Mouse (Mus musculus): ENCODE results near the gene Ap5s1. TPM values are rescaled to one million over a fixed set of nuclear protein-coding genes. Genes with fewer than 3 reads are reported as not detected.
A peak's percentile ranks its signal among the peaks of the same experiment; 100 is the strongest.
"Not testable (repeated sequence)": the region's sequence is repeated elsewhere in the genome, so short reads cannot be mapped to it uniquely, and the experiment has no call there.

The Ap5s1 gene
- polyA plus RNA-seq, 1 experiment from 2014 or later, result 32.4 TPM

DNA sequence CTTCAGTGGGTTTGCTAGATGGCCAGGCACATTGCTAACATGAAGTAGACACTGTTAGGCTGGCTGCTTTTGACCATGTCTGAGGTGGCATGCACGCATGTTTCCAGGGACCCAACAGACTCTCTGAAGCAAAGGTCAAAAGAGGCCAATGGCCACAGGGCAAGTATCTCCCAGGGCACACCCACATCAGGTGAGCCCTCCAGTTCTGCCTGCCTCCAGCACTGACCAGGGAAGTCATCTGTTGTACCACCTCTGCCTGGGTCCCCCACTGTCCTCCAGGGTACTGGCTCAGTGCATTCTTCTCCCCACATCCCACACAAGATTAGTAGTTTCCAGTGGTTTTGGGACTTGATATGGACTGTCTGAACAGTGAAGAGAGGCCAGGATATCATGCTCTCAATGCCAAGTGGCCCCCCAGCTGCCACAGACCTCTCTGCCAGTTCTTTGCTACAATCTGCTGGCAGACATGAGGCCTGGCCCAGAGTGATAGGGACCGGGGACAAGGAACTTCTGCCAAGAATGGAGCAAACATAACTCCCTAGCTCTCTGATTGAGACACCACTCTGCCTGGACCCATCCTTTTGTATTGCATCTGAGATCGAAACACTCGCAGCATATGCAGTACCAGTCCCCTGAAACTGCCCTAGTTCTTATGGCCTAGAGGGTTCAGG lies 2.4 kb downstream of the Ap5s1 start:
- H3K4me3 ChIP-seq, result peak overlapping the region; percentile 57
- peak overlapping the region; percentile 61 for H3K4me2 ChIP-seq
- no peaks in the 10 kb centered on the region for H3K9me3 ChIP-seq (replicated peaks)
- H3K9ac ChIP-seq, result peak overlapping the region; percentile 80; the same call in 1 of the 2 replicates
- no peak for ATAC-seq
- H3K27ac ChIP-seq, result peak overlapping the region; percentile 88
- WGBS, result 74% methylated on average over 4 of the region's 4 CpGs
- H3K27me3 ChIP-seq, result no peaks in the 10 kb centered on the region
- H3K4me1 ChIP-seq, result peaks cover 19% of the 10 kb centered on the region
- H3K36me3 ChIP-seq (ENCODE audit: poor library complexity, severe bottlenecking), result peaks cover 18% of the 10 kb centered on the region

DNA sequence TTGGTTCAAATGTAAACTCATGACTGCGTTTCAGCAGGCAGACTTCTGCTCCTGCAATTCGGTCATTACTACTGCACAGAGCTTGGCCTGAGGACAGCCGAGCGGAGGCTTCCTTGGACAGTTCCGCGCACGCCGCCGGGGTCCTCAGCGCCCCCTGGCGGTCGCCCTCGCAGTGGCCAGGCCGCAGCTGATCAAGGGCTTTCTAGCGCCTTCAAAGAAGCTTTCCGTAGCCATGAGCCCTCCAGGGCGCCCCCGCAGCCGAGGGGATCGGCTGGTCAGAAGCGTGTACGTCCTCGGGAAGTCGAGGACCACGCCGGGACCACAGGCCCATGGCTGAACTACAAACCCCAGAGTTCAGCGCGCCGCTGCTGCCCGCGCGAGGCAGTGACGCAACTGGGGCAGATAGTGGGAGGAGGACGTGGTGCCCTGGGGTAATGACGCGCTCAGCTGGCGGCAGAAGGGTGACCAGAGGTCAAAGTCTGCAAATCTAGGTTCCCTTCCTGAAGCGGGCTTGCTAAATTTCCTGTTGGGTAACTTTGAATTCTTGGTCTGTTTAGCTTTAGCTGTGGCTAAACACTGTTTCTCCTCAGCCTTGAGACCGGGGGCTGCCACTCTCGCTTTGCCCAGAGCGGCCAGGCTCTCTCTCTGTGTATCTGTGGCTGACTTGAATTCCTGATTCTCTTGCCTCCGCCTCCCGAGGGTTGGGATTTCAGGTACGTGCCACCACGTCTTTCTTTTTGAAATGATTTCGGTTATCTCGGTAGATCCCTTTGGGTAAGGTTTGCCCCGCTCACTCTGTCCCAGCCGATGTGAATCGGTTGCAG lies 3.3 kb downstream of the Ap5s1 start:
- Histone ChIP-seq H3K9me3 (replicated peaks) (no peaks in the 10 kb centered on the region), H3K36me3 (ENCODE audit: poor library complexity, severe bottlenecking) (peaks cover 18% of the 10 kb centered on the region), H3K4me1 (peaks cover 17% of the 10 kb centered on the region), H3K4me2 (peak overlapping the region; percentile 61), H3K4me3 (peak overlapping the region; percentile 57), H3K27ac (peak overlapping the region; percentile 88), H3K9ac (peak overlapping the region; percentile 80), H3K27me3 (no peaks in the 10 kb centered on the region)
- peak; percentile 98 for ATAC-seq
- WGBS, result 2% methylated on average over 50 of the region's 50 CpGs

DNA sequence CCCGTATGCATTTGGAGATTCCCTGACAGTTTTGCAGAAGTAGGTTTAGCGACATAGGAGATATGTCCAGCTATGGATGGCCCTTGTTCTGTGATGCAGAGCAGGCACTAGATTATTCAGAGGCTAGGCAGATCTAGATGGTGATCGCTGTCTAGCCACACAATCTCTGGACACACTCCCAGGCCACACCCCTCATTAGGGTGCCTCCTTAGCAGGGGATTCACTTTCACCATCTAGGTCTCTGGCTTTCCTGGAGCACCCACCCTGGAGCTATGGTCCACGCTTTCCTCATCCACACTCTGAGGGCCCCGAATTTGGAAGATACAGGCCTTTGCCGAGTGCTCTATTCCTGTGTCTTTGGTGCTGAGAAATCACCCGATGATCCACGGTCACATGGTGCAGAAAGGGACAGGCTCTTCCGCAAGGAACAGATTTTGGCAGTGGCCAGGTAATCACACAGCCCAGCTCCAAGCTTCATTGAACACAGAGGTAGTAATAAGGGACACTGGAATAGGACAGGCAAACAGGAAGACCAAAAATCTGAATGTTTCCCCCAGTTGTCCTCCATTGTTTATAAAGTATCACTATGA lies 4.2 kb downstream of the Ap5s1 start:
- peaks cover 17% of the 10 kb centered on the region for H3K4me1 ChIP-seq
- H3K36me3 ChIP-seq (ENCODE audit: poor library complexity, severe bottlenecking), result peaks cover 18% of the 10 kb centered on the region
- peak overlapping the region; percentile 80 for H3K9ac ChIP-seq
- ATAC-seq, result no peak
- H3K4me3 ChIP-seq, result peak overlapping the region; percentile 57
- peak overlapping the region; percentile 61 for H3K4me2 ChIP-seq
- WGBS, result 75% methylated on average over 9 of the region's 9 CpGs
- no peak overlapping the region for H3K27ac ChIP-seq
- no peaks in the 10 kb centered on the region for H3K27me3 ChIP-seq
- no peaks in the 10 kb centered on the region for H3K9me3 ChIP-seq (replicated peaks)

DNA sequence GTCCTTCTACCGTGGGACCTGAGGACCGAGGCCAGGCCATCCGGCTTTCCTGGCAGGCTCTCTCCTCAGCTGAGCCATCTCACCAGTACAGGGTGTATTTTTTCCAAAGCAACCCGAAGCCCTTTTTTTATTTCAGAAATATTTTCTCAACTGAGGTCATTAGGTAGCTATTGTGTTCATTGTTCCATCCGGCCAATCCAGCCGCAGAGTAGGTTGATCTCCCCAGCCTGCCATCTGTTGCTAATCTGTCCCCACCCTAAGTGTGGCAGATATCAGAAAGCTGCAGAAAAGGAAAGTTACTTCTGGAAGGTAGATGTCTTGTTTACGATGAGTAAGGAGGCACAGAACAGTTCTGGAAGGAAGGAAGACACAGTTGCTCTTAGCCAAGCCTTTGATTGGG lies 6.9 kb downstream of the Ap5s1 start:
- no peak for ATAC-seq
- Histone ChIP-seq H3K4me1 (peaks cover 17% of the 10 kb centered on the region), H3K27ac (no peak overlapping the region), H3K4me2 (no peak overlapping the region), H3K9ac (no peak overlapping the region), H3K4me3 (no peak overlapping the region), H3K27me3 (no peaks in the 10 kb centered on the region), H3K36me3 (ENCODE audit: poor library complexity, severe bottlenecking) (peaks cover 18% of the 10 kb centered on the region), H3K9me3 (replicated peaks) (no peaks in the 10 kb centered on the region)
- 82% methylated on average over 7 of the region's 7 CpGs for WGBS

DNA sequence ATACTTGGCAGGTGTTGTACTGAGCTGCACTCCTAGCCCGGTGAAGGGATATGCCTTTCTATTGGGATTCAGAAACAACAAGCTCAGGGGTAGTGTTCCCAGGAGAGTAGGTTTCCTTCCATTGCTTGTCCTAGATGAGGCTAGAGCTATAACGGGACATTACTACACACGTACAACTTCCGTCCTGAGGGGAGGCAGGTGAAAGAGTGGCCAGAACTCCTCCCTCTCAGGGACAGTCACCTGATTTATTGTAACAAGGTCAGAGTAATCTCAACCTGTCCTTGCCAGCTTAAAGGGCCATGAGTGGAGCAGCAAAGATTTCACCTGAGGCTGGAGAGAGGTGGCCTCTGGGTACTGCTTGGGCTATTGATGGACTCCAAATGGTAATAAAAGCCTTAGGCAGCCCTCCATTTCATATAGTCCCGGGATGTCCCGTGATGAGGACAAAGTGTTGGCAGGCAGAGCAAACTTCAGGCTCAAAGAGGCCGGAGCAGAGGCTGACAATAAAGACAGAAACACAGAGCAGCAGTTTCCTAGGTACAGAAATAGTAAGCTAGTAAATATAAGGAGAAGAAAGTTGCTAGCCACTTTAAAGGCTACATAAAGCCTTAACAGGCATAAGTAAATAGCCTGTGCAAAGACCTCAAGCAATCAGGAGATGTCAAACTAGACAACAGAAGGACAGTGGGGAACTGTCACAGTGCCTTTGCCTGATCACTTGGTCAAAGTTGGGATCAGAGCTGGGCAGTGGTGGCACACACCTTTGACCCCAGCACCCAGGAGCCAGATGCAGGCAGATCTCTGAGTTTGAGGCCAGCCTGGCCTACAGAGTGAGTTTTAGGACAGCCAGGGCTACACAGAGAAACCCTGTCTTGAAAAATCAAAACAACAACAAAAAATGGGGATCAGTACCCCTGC lies 9.3 kb downstream of the Ap5s1 start:
- Histone ChIP-seq H3K4me1 (peaks cover 6% of the 10 kb centered on the region), H3K4me2 (no peak overlapping the region), H3K27ac (no peak overlapping the region), H3K9me3 (replicated peaks) (no peaks in the 10 kb centered on the region), H3K4me3 (no peak overlapping the region), H3K36me3 (ENCODE audit: poor library complexity, severe bottlenecking) (peaks cover 18% of the 10 kb centered on the region), H3K27me3 (no peaks in the 10 kb centered on the region), H3K9ac (no peak overlapping the region)
- ATAC-seq, result no peak
- 89% methylated on average over 7 of the region's 7 CpGs for WGBS

DNA sequence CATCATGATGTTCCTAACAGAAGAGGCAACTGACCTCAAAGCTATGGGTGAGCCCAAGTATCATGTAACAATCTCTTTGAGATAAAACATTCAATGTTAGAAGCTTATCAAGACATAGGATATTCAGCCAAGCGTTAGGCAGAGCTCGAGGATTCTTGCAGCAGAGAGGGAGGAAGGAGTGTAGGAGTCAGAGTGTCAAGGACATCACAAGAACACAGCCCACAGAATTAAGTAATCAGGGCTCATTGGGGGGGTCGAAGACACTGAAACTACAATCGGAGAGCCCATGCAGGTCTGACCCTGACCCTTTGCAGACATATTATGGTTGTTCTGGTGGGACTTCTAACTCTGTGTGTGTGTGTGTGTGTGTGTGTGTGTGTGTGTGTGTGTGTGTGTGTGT lies 13.2 kb downstream of the Ap5s1 start:
- Histone ChIP-seq H3K4me2 (no peak overlapping the region), H3K27me3 (0 out of 2 replicates have a peak, but pooled peaks cover 5% of the 10 kb centered on the region), H3K4me1 (no peaks in the 10 kb centered on the region), H3K36me3 (ENCODE audit: poor library complexity, severe bottlenecking) (no peaks in the 10 kb centered on the region), H3K4me3 (no peak overlapping the region), H3K9ac (no peak overlapping the region), H3K9me3 (replicated peaks) (no peaks in the 10 kb centered on the region), H3K27ac (no peak overlapping the region)
- ATAC-seq, result no peak
- WGBS, result 77% methylated on average over 4 of the region's 4 CpGs

DNA sequence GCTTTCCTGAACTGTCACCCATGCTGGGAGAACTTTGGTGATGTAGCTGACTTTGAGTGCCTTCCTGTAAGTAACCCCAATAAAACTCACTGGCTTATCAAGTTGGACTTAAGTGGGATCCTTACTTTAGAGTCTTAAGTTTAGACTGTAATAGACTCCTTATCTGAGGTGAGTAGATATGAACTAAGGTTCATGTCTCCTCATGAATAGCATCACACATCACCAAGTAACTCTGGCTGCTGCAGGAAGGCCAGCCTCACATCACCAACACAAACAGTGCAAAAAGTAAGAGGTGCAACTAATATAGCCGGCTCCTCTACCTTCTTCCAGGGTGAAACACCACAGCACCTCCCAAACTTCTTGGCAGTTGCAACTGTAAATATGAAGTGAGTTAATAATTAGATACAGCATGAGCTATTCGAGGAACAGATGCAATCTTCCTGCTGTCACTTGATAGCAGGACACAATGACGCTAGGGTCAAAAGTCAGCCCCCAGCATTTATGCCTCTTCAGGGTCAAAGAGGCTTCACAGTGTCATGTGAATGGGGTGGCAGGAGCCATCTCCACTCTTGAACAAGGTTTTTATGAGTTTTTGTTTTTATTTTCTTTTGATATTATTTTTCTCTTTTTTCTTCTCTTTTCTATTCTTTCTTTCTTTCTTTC lies 15.1 kb downstream of the Ap5s1 start:
- H3K36me3 ChIP-seq (ENCODE audit: poor library complexity, severe bottlenecking), result no peaks in the 10 kb centered on the region
- WGBS, result 86% methylated on average over 3 of the region's 3 CpGs
- ATAC-seq, result no peak
- H3K9ac ChIP-seq, result no peak overlapping the region
- H3K27me3 ChIP-seq, result 0 out of 2 replicates have a peak, but pooled peaks cover 5% of the 10 kb centered on the region
- H3K9me3 ChIP-seq (replicated peaks), result no peaks in the 10 kb centered on the region
- no peak overlapping the region for H3K27ac ChIP-seq
- H3K4me3 ChIP-seq, result no peak overlapping the region
- H3K4me2 ChIP-seq, result no peak overlapping the region
- no peaks in the 10 kb centered on the region for H3K4me1 ChIP-seq

DNA sequence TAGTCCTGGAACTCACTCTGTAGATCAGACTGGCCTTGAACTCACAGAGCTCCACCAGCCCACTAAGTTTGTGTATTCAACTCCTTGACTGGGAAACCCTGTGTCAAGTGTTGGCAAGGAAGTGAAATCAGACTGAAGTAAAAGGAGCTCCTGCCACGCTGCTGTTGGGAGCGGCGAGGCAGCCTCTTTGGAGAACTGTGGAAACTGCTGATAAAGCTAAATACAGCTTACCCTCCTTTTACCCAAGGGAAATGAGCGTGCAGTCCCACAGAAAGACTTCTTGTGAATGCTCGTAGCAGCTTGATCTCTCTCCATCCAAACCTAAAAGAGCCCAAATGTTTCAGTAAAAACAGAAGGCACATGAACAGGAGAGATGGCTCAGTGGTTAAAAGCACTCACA lies 15.7 kb downstream of the Ap5s1 start:
- WGBS, result 66% methylated on average over 5 of the region's 5 CpGs
- 0 out of 2 replicates have a peak, but pooled peaks cover 5% of the 10 kb centered on the region for H3K27me3 ChIP-seq
- no peak overlapping the region for H3K9ac ChIP-seq
- H3K9me3 ChIP-seq (replicated peaks), result no peaks in the 10 kb centered on the region
- no peak overlapping the region for H3K27ac ChIP-seq
- no peak for ATAC-seq
- no peak overlapping the region for H3K4me2 ChIP-seq
- no peaks in the 10 kb centered on the region for H3K4me1 ChIP-seq
- no peaks in the 10 kb centered on the region for H3K36me3 ChIP-seq (ENCODE audit: poor library complexity, severe bottlenecking)
- no peak overlapping the region for H3K4me3 ChIP-seq

DNA sequence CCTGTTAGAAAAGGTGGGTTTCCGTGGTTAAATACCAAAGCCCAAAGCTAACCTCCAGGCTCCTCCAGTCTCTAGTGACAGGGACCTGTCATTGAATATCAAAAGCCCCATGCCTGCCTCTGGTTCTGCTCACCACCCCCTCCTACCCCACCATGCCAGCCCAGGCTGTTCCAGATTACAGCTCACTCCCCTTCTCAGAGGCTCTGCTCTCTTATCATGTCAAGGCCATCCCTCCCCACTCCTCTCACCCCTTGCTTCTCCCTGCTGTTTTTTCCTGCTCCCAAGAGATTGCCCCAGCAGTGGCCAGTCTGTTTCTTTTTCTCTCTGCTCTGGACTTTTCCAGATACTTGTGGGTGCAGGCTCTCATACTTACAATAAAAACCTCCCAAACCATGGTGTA lies 16.7 kb downstream of the Ap5s1 start:
- Histone ChIP-seq H3K27me3 (0 out of 2 replicates have a peak, but pooled peaks cover 5% of the 10 kb centered on the region), H3K27ac (no peak overlapping the region), H3K36me3 (ENCODE audit: poor library complexity, severe bottlenecking) (no peaks in the 10 kb centered on the region), H3K9ac (no peak overlapping the region), H3K4me3 (no peak overlapping the region), H3K4me2 (no peak overlapping the region), H3K4me1 (no peaks in the 10 kb centered on the region), H3K9me3 (replicated peaks) (no peaks in the 10 kb centered on the region)
- ATAC-seq, result no peak
- 75% methylated on average over 1 of the region's 1 CpGs for WGBS

DNA sequence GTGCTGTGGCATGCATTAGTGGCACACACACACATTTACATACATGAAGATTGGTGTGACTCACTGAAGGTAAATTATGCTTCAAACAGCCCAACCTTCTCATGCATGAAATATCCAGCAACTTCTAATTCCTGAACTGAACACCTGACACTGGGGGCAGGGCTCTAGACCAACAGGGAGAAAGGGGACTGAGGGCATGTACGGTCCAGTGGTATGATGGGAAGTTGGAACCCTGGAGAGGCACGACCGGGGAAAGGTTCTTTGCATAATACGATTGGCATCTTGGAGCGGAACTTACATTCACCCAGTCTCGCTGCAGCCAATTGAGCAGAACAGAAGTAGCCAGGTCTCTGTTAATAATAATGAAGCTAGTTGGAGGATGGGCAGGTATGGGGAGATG lies 18.3 kb downstream of the Ap5s1 start:
- H3K4me1 ChIP-seq, result no peaks in the 10 kb centered on the region
- H3K9ac ChIP-seq, result no peak overlapping the region
- no peak overlapping the region for H3K4me3 ChIP-seq
- H3K36me3 ChIP-seq (ENCODE audit: poor library complexity, severe bottlenecking), result no peaks in the 10 kb centered on the region
- no peaks in the 10 kb centered on the region for H3K9me3 ChIP-seq (replicated peaks)
- 81% methylated on average over 6 of the region's 6 CpGs for WGBS
- 0 out of 2 replicates have a peak, but pooled peaks cover 5% of the 10 kb centered on the region for H3K27me3 ChIP-seq
- ATAC-seq, result no peak
- H3K4me2 ChIP-seq, result no peak overlapping the region
- H3K27ac ChIP-seq, result no peak overlapping the region

DNA sequence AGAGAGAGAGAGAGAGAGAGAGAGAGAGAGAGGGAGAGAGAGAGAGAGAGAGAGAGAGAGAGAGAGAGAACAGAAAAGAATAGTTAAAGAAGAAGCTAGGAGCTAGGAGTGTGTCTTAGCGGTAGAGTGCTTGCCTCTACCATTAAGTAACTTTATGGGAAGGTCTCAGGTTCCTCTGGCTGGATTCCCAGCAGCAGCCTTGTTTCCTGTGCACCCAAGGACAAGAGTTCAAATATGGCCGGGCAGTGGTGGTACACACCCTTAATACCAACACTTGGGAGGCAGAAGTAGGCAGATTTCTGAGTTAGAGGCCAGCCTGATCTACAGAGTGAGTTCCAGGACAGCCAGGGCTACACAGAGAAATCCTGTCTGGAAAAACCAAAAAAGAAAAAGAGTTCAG lies 19.8 kb downstream of the Ap5s1 start:
- not testable (repeated sequence) for H3K27ac ChIP-seq; H3K4me2 ChIP-seq; H3K4me3 ChIP-seq; ATAC-seq; H3K36me3 ChIP-seq (ENCODE audit: poor library complexity, severe bottlenecking); H3K9ac ChIP-seq; H3K4me1 ChIP-seq; H3K27me3 ChIP-seq; H3K9me3 ChIP-seq (replicated peaks)
- 80% methylated on average over 2 of the region's 2 CpGs for WGBS

Data from forebrain, embryonic 13.5 days (tissue).